29 mouse cellular contexts compared by ENCODE assay signal in genomic region chr7:80218666-80219065, GRCm38 (mm10). TPM values are rescaled to one million over a fixed set of nuclear protein-coding genes. Genes with fewer than 3 reads are reported as not detected.
"Had no signal": no experiment of that assay in that cellular context is flagged by ENCODE, and none has a peak within 500 bp of the region (broad histone marks: within the 10 kb centered on the region; RNA-seq: fewer than 3 reads in every experiment).

No protein-coding gene starts in this region.

- H3K4me3 ChIP-seq: gastrocnemius, adult 2 months; heart, embryonic 10.5 days; heart, embryonic 12.5 days; hindbrain, embryonic 10.5 days; hindbrain, embryonic 12.5 days; intestine, embryonic 15.5 days; layer of hippocampus, adult 2 months; left cerebral cortex, adult 2 months; limb, embryonic 12.5 days; liver, embryonic 13.5 days; liver, embryonic 15.5 days had no signal

- H3K9me3 ChIP-seq: heart, embryonic 10.5 days; heart, embryonic 12.5 days; hindbrain, embryonic 10.5 days; hindbrain, embryonic 12.5 days; intestine, embryonic 15.5 days; limb, embryonic 12.5 days; liver, embryonic 13.5 days; liver, embryonic 15.5 days had no signal

- H3K9ac ChIP-seq: heart, embryonic 12.5 days; hindbrain, embryonic 12.5 days; hindbrain, embryonic 14.5 days; intestine, embryonic 15.5 days; limb, embryonic 12.5 days; liver, embryonic 13.5 days; liver, embryonic 15.5 days; liver, postnatal 0 days had no signal

- DNase-seq: gastrocnemius, adult 2 months; gastrocnemius, postnatal 10 days; gastrocnemius, postnatal 25 days; heart, adult 18-20 months; heart, postnatal 10 days; heart, postnatal 4 days; kidney, adult 18-20 months; kidney, adult 8-10 months; kidney, postnatal 10 days; kidney, postnatal 25 days; kidney, postnatal 4 days; liver; liver, embryonic 13.5 days; liver, postnatal 0 days had no signal

- ATAC-seq: hindbrain, embryonic 16.5 days; inflammation-experienced regulatory T-cells, adult 6 months; intestine, embryonic 15.5 days; intestine, postnatal 0 days; liver, postnatal 0 days had no signal

- H3K27ac ChIP-seq: gastrocnemius, adult 2 months; heart, embryonic 10.5 days; hindbrain, embryonic 10.5 days; hindbrain, embryonic 12.5 days; hindbrain, embryonic 14.5 days; intestine, embryonic 15.5 days; layer of hippocampus, adult 2 months; left cerebral cortex, adult 2 months; limb, embryonic 12.5 days; liver, embryonic 13.5 days; liver, embryonic 15.5 days had no signal

- H3K4me1 ChIP-seq: limb, embryonic 12.5 days had no signal

- H3K27me3 ChIP-seq: heart, embryonic 12.5 days; hindbrain, embryonic 12.5 days; intestine, embryonic 15.5 days; limb, embryonic 12.5 days; liver, embryonic 13.5 days; liver, embryonic 15.5 days had no signal

- H3K4me2 ChIP-seq: heart, embryonic 12.5 days; hindbrain, embryonic 12.5 days; hindbrain, embryonic 14.5 days; intestine, embryonic 15.5 days; limb, embryonic 12.5 days; liver, embryonic 11.5 days; liver, embryonic 13.5 days; liver, embryonic 15.5 days had no signal

RNA-seq across cellular contexts. Expression of gene Ttll13, which starts 27.5 kb away (rescaled TPM):
- total RNA-seq: gastrocnemius, postnatal 25 days; granulocyte monocyte progenitor cell, adult 5-6 weeks had no signal
- polyA plus RNA-seq: inflammation-experienced regulatory T-cells, adult 6 months had no signal
